Mouse (Mus musculus): ENCODE measurements around the gene Gstm4. TPM values are rescaled to one million over a fixed set of nuclear protein-coding genes. Genes with fewer than 3 reads are reported as not detected.

Gstm4 gene
- 10 to 100 TPM; 12.0 to 19.0 TPM for total RNA-seq (2021)
- long read RNA-seq, experiment 1, transcript Gstm4-201 (8 exons, 1,707 nt): major isoform, 7 of 20 reads
- long read RNA-seq, experiment 1, partial matches to known transcripts: 0 of 20 reads
- long read RNA-seq, experiment 1, other reads (novel, unspliced or antisense): 13 of 20 reads
- long read RNA-seq, experiment 2, partial matches to known transcripts: 0 of 7 reads
- long read RNA-seq, experiment 2, other reads (novel, unspliced or antisense): 3 of 7 reads

DNA sequence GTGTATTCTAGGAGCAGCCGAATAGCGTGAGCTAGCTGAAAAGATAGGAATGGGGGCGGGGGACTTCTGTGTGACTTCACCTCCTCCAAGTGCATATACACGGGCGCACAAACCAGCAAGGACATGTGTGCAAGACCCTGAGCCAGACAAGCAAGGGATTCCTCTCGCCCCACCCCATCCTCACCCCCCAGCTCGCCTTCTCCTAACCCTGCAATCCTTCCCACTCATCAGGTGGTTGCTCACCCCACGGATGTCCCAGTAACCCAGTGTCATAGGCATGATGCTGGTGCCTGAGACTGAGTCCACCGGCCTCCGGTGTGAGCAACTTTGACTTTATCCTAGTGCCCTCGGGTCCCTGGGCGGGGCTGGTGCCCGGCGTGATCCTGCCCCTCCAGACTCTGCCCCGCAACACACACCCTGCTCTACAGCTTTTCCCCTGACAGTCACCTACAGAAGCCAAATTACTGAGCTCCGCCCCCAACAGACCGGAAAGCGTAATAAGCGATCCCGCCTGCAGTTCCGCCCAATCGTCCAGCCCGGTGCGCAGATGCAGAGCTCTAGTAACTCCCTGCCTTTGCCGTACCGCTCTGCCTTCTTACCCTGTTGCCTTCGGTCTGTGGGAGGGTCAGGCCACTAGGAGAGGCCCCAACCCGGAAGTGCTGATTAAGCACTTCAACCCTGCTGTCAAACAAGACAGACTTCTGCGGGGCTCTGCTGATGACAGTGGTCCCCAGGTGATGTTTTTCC, at the start of gene Gstm4:
Gene Gstm4, minus strand, starts transcription at position 501 of the 747 bp plus-strand sequence.
- peak; percentile 92 for DNase-seq

DNA sequence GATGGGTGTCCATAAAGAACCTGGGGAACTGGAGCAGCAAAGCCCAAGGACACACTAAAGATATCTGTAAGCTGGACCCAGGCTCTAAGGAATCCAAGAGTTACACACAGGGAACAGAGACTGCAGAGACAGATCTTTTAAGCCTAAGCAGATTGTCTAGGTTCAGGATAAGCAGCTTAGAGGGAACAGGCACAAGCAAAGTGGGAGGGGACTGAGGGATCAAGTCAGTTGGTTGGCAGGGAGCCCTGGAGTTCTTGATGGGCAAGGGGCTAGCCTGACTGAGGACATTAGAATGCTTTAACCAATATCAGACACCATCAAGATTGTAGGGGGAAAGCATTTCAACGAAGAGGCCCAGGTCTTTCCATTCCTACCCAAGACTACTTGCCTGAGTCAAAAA, 49.5 kb upstream of the Gstm4 start:
- DNase-seq: no peak

DNA sequence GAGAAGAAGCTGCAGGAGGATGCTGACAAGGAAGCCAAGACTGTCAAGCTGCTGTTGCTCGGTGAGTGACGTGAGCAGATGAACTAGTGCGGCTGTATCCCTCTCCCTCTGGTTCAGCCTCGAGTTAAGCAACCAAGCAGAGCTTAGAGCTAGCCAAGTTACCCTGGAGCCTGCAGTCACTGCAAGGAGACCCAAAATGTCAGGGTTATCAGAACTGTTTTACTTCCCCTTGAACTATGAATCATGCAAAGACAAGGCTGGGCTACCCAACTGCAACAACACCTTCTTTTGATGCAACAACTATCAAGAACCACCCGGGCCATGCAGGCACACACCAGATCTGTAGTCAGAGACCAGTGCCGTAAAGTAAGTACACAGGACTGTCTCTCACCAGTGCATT, 48.6 kb upstream of the Gstm4 start:
- DNase-seq: peak; percentile 66 to 73

- no peak for DNase-seq
Observed at GRCm38 (mm10) chr3:108092536-108093115, 47.9 kb upstream of the Gstm4 start, which contains the start of gene Gnat2. Gnat2 (plus strand) TSS chr3:108092789.

DNA sequence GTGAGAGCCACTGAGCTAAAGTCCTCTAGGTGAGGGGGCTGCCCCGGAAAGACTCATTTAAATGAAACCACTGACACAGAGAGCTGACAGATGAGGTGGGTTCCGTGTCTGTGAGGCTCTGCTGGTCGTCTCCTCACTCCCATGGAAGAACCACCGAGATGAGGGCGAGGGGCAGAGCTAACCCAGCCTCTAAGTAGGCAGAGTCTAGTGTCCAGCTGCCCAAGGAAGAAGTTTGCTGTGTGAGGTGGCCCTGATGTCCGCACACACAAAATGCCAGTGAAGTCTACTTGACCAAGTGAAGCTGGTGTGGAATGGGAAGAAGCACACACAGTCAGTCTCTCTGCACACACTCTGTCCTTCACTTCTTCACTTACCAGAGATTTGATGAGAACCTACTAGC, 47.3 kb upstream of the Gstm4 start:
- no peak for DNase-seq

- no peak for DNase-seq
Observed at GRCm38 (mm10) chr3:108090561-108090960, 45.9 kb upstream of the Gstm4 start.

DNA sequence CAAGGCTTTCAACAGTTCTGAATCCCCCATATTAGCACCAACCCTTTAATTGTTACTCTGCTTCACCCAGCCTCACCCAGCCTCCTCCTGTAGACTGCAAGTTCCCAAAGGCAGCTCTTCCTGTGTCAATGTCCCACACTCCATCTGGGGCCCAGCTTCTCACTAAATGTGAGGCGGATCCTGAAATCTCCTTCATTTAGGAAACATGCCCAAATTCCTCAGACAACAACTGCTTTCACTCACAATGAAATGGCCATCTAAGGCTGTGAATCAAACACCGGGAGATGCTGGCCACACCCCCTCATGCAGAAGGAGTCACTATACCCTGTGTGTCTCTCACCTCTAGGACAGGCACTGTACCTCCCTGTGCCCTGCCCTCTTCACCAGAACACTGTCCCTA, 45.2 kb upstream of the Gstm4 start:
- DNase-seq: no peak

DNA sequence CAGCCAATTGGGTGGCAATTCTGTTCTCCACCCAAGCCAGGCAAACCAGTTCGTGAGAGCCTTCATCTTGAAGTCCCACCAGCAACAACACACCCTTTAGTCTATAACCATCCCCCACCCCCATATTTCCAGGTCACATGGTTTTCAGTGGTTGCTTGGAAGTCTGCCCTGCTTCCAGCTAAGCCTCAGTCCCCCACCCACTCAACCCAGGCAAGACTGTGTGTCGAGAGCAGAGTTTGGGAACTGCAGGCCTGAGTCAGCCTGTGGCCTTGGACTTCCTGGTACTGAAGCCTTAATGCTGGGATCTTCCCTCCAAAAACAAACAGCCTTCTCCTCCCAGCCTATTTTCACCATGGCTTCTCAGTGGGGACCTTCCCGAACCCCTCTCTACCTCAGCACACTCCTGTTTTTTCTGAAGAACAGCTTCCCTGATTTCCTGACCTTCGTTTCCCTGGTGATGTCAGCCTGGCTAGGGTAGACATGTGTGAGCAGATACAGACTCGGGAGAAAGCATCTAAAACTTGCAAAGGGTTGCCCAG, 44.2 kb upstream of the Gstm4 start:
- peak; percentile 62 for DNase-seq

DNA sequence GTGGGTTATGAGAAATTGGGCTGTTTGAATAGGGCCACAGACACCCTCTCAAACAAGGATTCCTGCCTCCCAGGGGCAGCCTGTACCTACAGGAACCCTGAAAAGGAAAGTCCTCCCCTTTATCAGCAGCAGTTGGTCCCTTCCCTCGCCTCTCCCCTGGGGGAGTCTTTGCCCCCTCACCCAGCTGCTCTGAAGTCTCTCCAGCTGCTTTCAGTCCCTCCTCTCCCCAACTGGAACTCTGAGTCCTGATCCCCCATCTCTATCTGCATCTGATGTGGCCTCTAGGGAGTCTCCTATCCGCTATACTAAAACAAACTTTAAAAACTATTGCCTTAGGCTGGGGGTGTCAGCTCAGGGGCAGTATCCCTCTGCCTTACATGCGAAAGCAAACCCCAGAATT, 42.6 kb upstream of the Gstm4 start:
- no peak for DNase-seq

GRCm38 (mm10) chr3:108086470-108086979, 41.8 kb upstream of the Gstm4 start, which contains the start of gene Ampd2:
Ampd2 (minus strand) TSS chr3:108086651.
- DNase-seq: peak; percentile 95 to 96

DNA sequence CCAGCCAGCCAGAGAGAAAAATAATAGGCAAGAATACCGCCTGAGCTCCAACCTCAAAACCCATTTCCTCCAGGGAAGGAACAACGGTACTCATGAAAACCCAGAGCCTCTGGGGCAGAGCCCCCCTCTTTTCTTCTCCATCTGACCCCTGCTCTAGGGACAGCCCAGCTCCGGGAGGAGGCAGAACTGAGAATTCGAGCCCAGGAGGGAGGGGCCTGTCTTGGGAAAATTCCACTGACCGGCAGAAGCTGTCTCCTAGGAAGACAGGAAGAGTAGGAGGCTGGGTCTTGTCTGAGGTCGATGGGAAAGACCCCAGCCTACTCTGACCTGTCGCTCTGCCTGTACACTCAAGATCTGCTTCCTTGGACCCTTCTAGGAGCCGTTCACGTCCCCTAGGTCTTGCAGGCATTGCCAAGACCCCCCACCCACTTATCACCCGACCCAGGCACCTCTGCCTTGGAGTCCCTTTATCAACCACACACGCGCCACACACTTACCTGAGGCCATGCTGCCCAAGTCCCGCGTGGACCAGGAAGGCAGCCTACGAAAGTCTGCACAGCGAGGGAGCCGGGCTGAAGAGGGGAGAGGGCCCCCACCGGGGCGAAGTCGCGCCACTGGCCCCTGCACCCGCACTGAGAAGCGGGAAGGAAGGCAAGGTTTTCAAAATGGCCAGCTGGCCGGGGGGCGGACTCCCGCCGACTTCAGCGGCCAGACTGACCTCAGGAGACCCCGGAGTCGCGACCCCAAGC, 41.2 kb upstream of the Gstm4 start:
- DNase-seq: peak; percentile 94

DNA sequence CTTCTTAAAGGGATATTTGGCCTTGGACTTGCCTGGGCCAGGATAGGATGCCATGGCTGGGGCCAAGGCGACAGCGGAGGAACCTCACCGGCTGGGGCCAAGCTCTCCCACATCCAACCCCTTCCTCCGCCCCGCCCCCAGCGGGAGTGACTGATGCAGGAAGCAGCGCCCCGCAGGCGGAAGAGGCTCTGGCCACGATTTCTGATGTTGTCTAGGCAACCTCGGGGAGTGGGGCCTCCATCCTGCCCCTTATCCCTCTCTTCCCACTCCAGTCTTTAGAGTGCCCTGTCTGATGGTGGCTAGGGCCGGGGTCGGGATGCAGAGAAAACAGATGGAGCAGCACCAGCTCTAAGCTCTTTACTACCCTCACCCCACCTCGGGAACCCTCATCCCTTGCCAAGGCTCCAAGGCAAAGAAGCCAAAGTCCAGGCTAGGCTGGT, 40.6 kb upstream of the Gstm4 start:
- DNase-seq: peak; percentile 99 to 100

DNA sequence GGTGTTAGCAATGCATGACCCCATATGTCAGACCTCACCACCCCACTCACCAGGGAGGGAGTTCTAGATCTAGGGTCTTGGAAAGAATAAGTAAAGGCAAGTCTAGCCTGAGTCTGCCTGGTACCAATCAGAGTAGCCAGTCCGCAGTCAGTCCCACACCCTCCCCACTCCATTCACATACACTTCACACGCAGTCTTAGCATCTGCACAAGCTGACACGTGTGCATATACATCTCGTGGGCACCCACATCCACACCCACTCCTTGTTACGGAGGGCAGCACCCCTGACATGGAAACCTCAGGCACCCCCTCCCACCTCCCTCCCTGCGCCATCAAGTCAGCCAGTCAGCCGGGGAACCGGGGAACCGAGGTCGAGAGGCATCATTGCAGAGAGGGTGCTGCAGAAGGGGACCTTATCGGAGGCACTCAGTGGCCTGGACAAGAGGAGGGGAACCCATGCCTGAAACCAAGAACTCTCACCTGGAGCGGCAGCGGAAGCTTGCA, 40.1 kb upstream of the Gstm4 start:
- no peak for DNase-seq

DNA sequence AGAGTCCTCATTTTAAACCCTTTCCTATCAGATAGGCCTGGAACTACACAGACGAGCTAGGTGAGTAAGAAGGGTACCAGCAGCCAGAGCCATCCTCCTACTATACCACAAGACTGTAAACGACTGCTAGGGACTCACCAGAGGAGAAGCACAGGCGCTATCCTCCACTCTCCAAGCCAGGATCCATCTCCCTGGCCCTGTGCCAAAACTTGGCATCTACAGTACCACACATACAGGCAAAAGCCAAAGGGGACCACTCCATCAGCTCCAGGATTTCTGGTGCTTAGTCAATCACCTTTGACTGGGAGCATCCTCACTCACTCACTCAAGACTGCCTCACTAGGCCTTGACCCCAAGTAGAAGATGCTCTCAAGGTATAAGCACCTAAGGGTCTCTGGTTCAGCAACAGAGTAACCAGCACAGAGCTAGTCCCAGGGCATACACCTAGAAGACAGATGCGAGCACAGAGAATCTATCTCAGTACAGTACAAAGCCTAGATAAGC, 39.3 kb upstream of the Gstm4 start:
- DNase-seq: peak; percentile 50 to 56

DNA sequence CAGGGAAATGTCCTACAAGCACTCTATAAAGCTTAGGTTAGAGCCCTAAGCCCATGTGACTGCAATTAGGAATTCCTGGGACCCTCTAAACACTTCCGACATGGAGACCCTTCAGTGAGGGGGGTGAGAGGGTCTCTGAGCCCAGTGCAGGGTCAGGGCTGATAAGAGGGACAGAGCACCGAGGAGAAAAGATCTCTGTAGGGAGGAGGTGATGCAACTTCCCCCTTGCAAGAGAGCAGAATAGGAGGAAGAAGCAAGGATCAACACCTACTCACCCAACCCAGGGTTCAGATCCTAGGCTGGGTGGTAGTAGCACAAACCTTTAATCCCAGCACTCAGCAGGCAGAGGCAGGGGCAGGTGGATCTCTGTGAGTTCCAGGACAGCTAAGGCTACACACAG, 38.5 kb upstream of the Gstm4 start:
- DNase-seq: no peak

DNA sequence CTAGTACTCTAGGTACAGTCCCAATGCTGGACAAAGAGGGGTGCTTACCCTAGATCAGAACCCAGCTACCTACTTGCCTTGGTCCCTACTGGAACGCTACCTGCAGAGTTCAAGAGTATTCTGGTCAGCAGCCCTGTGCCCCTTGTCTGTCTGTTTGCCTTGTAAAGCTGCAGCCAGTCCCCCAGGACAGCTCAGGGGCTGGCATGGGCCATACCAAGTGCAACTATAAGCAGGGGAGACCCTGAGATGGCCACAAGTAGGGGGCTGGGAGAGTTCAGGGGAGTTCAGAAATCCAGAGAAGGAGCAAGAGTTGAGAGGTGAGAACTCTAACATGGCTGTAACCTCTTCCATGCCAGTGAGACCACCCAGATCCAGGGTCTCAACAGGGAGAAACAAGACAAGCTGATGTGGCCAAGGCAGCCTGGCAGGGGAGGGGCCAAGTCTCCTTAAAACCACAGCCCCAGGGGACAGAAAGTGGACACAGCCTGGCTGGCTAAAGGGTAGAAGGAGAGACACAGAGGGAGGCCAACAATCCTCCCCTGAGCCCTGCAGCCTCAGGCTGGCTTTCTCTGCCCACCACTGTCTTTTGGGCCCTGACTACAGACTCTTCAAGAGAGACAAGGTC, 37.7 kb upstream of the Gstm4 start:
- DNase-seq: no peak

- DNase-seq: no peak
Observed at GRCm38 (mm10) chr3:108081681-108082080, 37.0 kb upstream of the Gstm4 start.

DNA sequence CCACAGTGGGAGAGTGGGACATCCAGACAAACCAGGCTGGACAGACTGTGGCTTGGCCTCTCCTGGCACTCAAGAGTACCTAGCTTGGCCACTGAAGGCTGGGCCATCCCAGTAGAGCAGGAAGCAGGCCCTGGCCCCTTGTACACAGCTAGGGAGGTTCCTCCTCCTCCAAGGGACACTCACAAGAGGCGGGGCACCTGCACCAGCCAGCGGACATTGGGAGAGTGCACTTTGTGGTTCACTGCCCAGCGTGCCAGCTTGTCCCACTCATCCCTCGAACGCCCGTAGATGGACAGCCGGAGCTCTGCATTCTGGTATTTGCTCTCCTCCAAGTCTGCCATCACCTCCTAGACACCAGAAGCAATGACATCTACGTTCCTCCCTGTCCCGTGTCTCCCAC, 32.1 kb upstream of the Gstm4 start:
- no peak for DNase-seq

- no peak for DNase-seq
Observed at GRCm38 (mm10) chr3:108072983-108073569, 28.4 kb upstream of the Gstm4 start.

Data from adrenal gland, postnatal 36 days (tissue).